Mouse (Mus musculus) heart, embryonic 14.5 days (tissue): Measurements from ENCODE around the gene Dhx34. TPM values are rescaled to one million over a fixed set of nuclear protein-coding genes. Genes with fewer than 3 reads are reported as not detected.

ENCODE experiments used
- ATAC-seq: fragments of 200-750 bp; cut with Nextera tagmentation; 2 replicates; pipeline ENCODE4 v1.8.0; 2017; ENCODE audit warnings: low read depth, moderate TSS enrichment; ENCODE audit not compliant: insufficient number of reproducible peaks, insufficient read depth, low FRiP score
- H3K27ac ChIP-seq, 2 experiments: fragments of 200-500 bp in 1 of 2; fragments of 300-500 bp in 1 of 2; sonication (generic) in 1 of 2; replicated peaks in 1 of 2; 2 replicates each; pipeline ENCODE4 v1.5.1; 2012 to 2014; ENCODE audit warnings: low read depth in 2 of 2, low read length in 2 of 2, control low read depth in 1 of 2, mild to moderate bottlenecking in 1 of 2, mixed read lengths in 1 of 2; ENCODE audit not compliant: control insufficient read depth in 1 of 2, insufficient read depth in 1 of 2
- H3K27me3 ChIP-seq: fragments of 300-500 bp; sonication (generic); 2 replicates; pipeline ENCODE4 v1.6.1; 2014; ENCODE audit warnings: mild to moderate bottlenecking, low read length, control low read depth; ENCODE audit not compliant: control insufficient read depth, insufficient read depth
- H3K36me3 ChIP-seq: fragments of 300-500 bp; sonication (generic); 2 replicates; pipeline ENCODE4 v1.6.1; 2014; ENCODE audit warnings: mild to moderate bottlenecking, control low read depth, low read length, mixed read lengths; ENCODE audit not compliant: control insufficient read depth, insufficient read depth
- H3K4me1 ChIP-seq, 2 experiments: fragments of 200-500 bp in 1 of 2; fragments of 300-500 bp in 1 of 2; sonication (generic) in 1 of 2; 2 replicates each; pipeline ENCODE4 v1.6.1; 2012 to 2014; ENCODE audit warnings: low read length in 2 of 2, control low read depth in 1 of 2, mixed read lengths in 1 of 2; ENCODE audit not compliant: control insufficient read depth in 2 of 2, insufficient read depth in 2 of 2
- H3K4me2 ChIP-seq: fragments of 300-500 bp; sonication (generic); 2 replicates; pipeline ENCODE4 v1.6.1; 2014; ENCODE audit warnings: mild to moderate bottlenecking, low read length
- H3K4me3 ChIP-seq, 2 experiments: fragments of 200-500 bp in 1 of 2; fragments of 300-500 bp in 1 of 2; sonication (generic) in 1 of 2; 2 replicates each; pipeline ENCODE4 v1.5.1; 2012 to 2014; ENCODE audit warnings: low read length in 2 of 2, mild to moderate bottlenecking in 2 of 2, control low read depth in 1 of 2, low read depth in 1 of 2, moderate library complexity in 1 of 2; ENCODE audit not compliant: control insufficient read depth in 1 of 2, insufficient read depth in 1 of 2
- H3K9ac ChIP-seq: fragments of 300-500 bp; sonication (generic); 2 replicates; pipeline ENCODE4 v1.6.1; 2014; ENCODE audit warnings: mild to moderate bottlenecking, low read length
- H3K9me3 ChIP-seq: fragments of 300-500 bp; sonication (generic); 2 replicates; pipeline ENCODE4 v1.6.1; 2016; ENCODE audit warnings: low read length, control low read depth; ENCODE audit not compliant: control insufficient read depth
- WGBS: fragments of 180-500 bp; shearing (Covaris S2); extraction: QIAGEN DNeasy Blood & Tissue Kit; methylation state at CpG from one replicate; pipeline ENCODE4 v1.1.7; 2014; 5-methylcytosine and 5-hydroxymethylcytosine counted together
- polyA plus RNA-seq: library from polyadenylated mRNA; unstranded; fragments of >200 nt; fragmentation: Nextera tagmentation; extraction: Ambion mirVana; gene quantifications from 2 replicates; pipeline ENCODE4 v1.2.1, GENCODE M21; 2014

Dhx34 gene
- polyA plus RNA-seq, 1 experiment from 2014 or later, result 7.8 TPM

- no peak overlapping the region for H3K27ac ChIP-seq
Measured at GRCm38 (mm10) chr7:16201136-16201535, 20.7 kb downstream of the Dhx34 start.

GRCm38 (mm10) chr7:16198540-16198939, 23.3 kb downstream of the Dhx34 start:
- ATAC-seq, result no peak
- WGBS, result 85% methylated on average over 11 of the region's 11 CpGs
- H3K36me3 ChIP-seq, result peaks cover 78% of the 10 kb centered on the region

More at GRCm38 (mm10) chr7:16201136-16201535, 20.7 kb downstream of the Dhx34 start:
- H3K36me3 ChIP-seq, result peaks cover 97% of the 10 kb centered on the region
- no peaks in the 10 kb centered on the region for H3K4me1 ChIP-seq
- H3K9ac ChIP-seq, result no peak overlapping the region
- no peak for ATAC-seq
- 78% methylated on average over 6 of the region's 6 CpGs for WGBS
- H3K4me3 ChIP-seq, result no peak overlapping the region
- H3K4me2 ChIP-seq, result no peak overlapping the region
- no peaks in the 10 kb centered on the region for H3K27me3 ChIP-seq
- no peaks in the 10 kb centered on the region for H3K9me3 ChIP-seq

GRCm38 (mm10) chr7:16197166-16197565, 24.7 kb downstream of the Dhx34 start:
- H3K27me3 ChIP-seq, result no peaks in the 10 kb centered on the region
- ATAC-seq, result no peak
- 76% methylated on average over 5 of the region's 5 CpGs for WGBS
- H3K27ac ChIP-seq, result no peak overlapping the region
- no peaks in the 10 kb centered on the region for H3K4me1 ChIP-seq
- no peak overlapping the region for H3K4me3 ChIP-seq
- no peak overlapping the region for H3K4me2 ChIP-seq
- peaks cover 65% of the 10 kb centered on the region for H3K36me3 ChIP-seq
- H3K9ac ChIP-seq, result no peak overlapping the region
- no peaks in the 10 kb centered on the region for H3K9me3 ChIP-seq

More at GRCm38 (mm10) chr7:16198540-16198939, 23.3 kb downstream of the Dhx34 start:
- Histone ChIP-seq H3K27me3 (no peaks in the 10 kb centered on the region), H3K4me2 (no peak overlapping the region), H3K9me3 (no peaks in the 10 kb centered on the region), H3K4me1 (no peaks in the 10 kb centered on the region), H3K9ac (no peak overlapping the region), H3K27ac (no peak overlapping the region), H3K4me3 (no peak overlapping the region)

- Histone ChIP-seq H3K9ac (no peak overlapping the region), H3K4me1 (no peaks in the 10 kb centered on the region), H3K4me2 (no peak overlapping the region), H3K4me3 (no peak overlapping the region), H3K9me3 (no peaks in the 10 kb centered on the region), H3K27me3 (no peaks in the 10 kb centered on the region), H3K36me3 (peaks cover 59% of the 10 kb centered on the region), H3K27ac (no peak overlapping the region)
- ATAC-seq, result no peak
- WGBS, result 72% methylated on average over 6 of the region's 6 CpGs
Measured at GRCm38 (mm10) chr7:16196616-16197015, 25.2 kb downstream of the Dhx34 start.

GRCm38 (mm10) chr7:16193702-16194101, 28.1 kb downstream of the Dhx34 start:
- WGBS, result 60% methylated on average over 3 of the region's 3 CpGs
- Histone ChIP-seq H3K27me3 (no peaks in the 10 kb centered on the region; the same call in 1 of the 2 replicates), H3K27ac (no peak overlapping the region), H3K9me3 (no peaks in the 10 kb centered on the region), H3K4me1 (no peaks in the 10 kb centered on the region; a peak in 1 of 4 replicates), H3K4me2 (no peak overlapping the region), H3K9ac (no peak overlapping the region), H3K36me3 (peaks cover 30% of the 10 kb centered on the region), H3K4me3 (no peak overlapping the region)
- no peak for ATAC-seq

- Histone ChIP-seq H3K27me3 (no peaks in the 10 kb centered on the region; the same call in 1 of the 2 replicates), H3K36me3 (peaks cover 16% of the 10 kb centered on the region; the same call in 1 of the 2 replicates), H3K4me2 (no peak overlapping the region), H3K4me3 (no peak overlapping the region), H3K4me1 (no peaks in the 10 kb centered on the region; a peak in 1 of 4 replicates), H3K9ac (no peak overlapping the region), H3K9me3 (no peaks in the 10 kb centered on the region), H3K27ac (no peak overlapping the region)
- no peak for ATAC-seq
- WGBS, result 13% methylated on average over 5 of the region's 5 CpGs
Measured at GRCm38 (mm10) chr7:16192315-16192714, 29.5 kb downstream of the Dhx34 start.

GRCm38 (mm10) chr7:16187494-16187893, 34.3 kb downstream of the Dhx34 start:
- Histone ChIP-seq H3K27ac (no peak overlapping the region), H3K4me3 (no peak overlapping the region), H3K4me2 (no peak overlapping the region), H3K9ac (no peak overlapping the region), H3K27me3 (no peaks in the 10 kb centered on the region; the same call in 1 of the 2 replicates), H3K9me3 (no peaks in the 10 kb centered on the region), H3K4me1 (no peaks in the 10 kb centered on the region; a peak in 1 of 4 replicates), H3K36me3 (0 out of 2 replicates have a peak, but pooled peaks cover 5% of the 10 kb centered on the region)
- ATAC-seq, result no peak
- 69% methylated on average over 8 of the region's 8 CpGs for WGBS

DNA sequence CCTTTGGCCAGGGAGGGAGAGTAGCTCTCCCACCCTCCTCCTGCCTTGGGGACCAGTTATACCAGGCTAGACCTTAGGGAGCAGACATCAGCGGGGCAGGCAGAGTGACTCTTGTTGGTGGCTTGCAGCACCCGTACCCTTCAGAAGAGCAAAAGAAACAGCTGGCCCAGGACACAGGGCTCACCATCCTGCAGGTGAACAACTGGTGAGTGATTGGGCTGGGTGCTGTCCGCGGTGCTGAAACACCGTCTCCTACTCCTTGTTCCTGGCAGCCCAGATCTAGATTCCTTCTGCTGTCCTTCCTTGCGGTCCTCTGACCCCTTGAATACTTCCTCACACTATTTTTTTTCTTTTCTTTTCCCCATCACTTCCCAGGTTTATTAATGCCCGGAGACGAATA, 38.2 kb downstream of the Dhx34 start:
- Histone ChIP-seq H3K4me1 (no peaks in the 10 kb centered on the region), H3K4me2 (no peak overlapping the region), H3K36me3 (0 out of 2 replicates have a peak, but pooled peaks cover 10% of the 10 kb centered on the region), H3K9me3 (0 out of 2 replicates have a peak, but pooled peaks cover 4% of the 10 kb centered on the region), H3K27ac (no peak overlapping the region), H3K9ac (no peak overlapping the region), H3K27me3 (no peaks in the 10 kb centered on the region), H3K4me3 (no peak overlapping the region)
- no peak for ATAC-seq
- WGBS, result 19% methylated on average over 8 of the region's 8 CpGs
